Mouse (Mus musculus) hindbrain, embryonic 13.5 days (tissue): ENCODE data around the gene Cyp3a11. TPM values are rescaled to one million over a fixed set of nuclear protein-coding genes. Genes with fewer than 3 reads are reported as not detected.
"Not testable (repeated sequence)": the region's sequence is repeated elsewhere in the genome, so short reads cannot be mapped to it uniquely, and the experiment has no call there.

Experiments used
- ATAC-seq: fragments of 200-750 bp; cut with Nextera tagmentation; 2 replicates; pipeline ENCODE4 v1.8.0; 2017; ENCODE audit warnings: moderate TSS enrichment; ENCODE audit not compliant: low FRiP score
- H3K27ac ChIP-seq: fragments of 300-500 bp; sonication (generic); 2 replicates; pipeline ENCODE4 v1.5.1; 2015; ENCODE audit warnings: inconsistent platforms, mild to moderate bottlenecking, moderate library complexity
- H3K27me3 ChIP-seq: fragments of 300-500 bp; sonication (generic); 2 replicates; pipeline ENCODE4 v1.6.1; 2015; ENCODE audit warnings: mild to moderate bottlenecking, inconsistent platforms
- H3K36me3 ChIP-seq: fragments of 300-500 bp; sonication (generic); 2 replicates; pipeline ENCODE4 v1.6.1; 2015; ENCODE audit warnings: mild to moderate bottlenecking, inconsistent platforms
- H3K4me1 ChIP-seq: fragments of 300-500 bp; sonication (generic); replicated peaks from 2 replicates; pipeline ENCODE4 v1.6.1; 2015; ENCODE audit warnings: inconsistent platforms
- H3K4me2 ChIP-seq: fragments of 300-500 bp; sonication (generic); 2 replicates; pipeline ENCODE4 v1.6.1; 2015; ENCODE audit warnings: inconsistent platforms, mild to moderate bottlenecking, moderate library complexity
- H3K4me3 ChIP-seq: fragments of 300-500 bp; sonication (generic); 2 replicates; pipeline ENCODE4 v1.5.1; 2015; ENCODE audit warnings: mild to moderate bottlenecking, inconsistent platforms
- H3K9ac ChIP-seq: fragments of 300-500 bp; sonication (generic); 2 replicates; pipeline ENCODE4 v1.6.1; 2015; ENCODE audit warnings: mild to moderate bottlenecking, inconsistent platforms
- H3K9me3 ChIP-seq: fragments of 300-500 bp; sonication (generic); 2 replicates; pipeline ENCODE4 v1.6.1; 2016; ENCODE audit warnings: inconsistent platforms
- WGBS: fragments of 180-500 bp; shearing (Covaris S2); methylation state at CpG from one replicate; pipeline ENCODE4 v1.1.7; 2015; 5-methylcytosine and 5-hydroxymethylcytosine counted together
- polyA plus RNA-seq: library from polyadenylated mRNA; unstranded; fragments of >200 nt; fragmentation: Nextera tagmentation; extraction: Ambion mirVana; gene quantifications from 2 replicates; pipeline ENCODE4 v1.2.1, GENCODE M21; 2015

Cyp3a11 gene
- not detected in 2 replicates for polyA plus RNA-seq

DNA sequence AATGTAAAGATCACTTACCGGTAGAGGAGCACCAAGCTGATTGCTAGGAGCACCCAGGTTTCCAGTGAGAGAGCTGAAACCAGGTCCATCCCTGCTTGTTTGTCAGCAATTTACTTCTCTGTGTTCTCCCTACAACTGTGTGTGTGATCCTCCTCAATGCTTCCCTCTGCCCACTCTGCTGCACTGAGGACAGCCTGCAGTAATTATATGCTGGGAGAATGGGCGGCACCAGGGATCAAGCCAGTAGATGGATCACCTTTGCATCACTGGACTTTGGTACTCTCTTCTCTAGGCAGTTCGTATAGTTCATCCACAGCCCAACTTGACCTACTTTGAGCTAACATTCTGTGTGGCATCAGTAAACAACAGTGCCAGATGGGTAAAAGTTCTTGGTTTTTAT lies at the start of gene Cyp3a11:
Cyp3a11 (minus strand) TSS at position 277 of the 400 bp plus-strand sequence.
- Histone ChIP-seq H3K36me3 (no peaks in the 10 kb centered on the region), H3K9ac (no peak within 1 kb of the TSS), H3K4me1 (no peaks in the 10 kb centered on the region), H3K4me2 (no peak within 1 kb of the TSS), H3K9me3 (peaks cover 60% of the 10 kb centered on the region), H3K27ac (no peak within 1 kb of the TSS), H3K27me3 (no peaks in the 10 kb centered on the region), H3K4me3 (no peak within 1 kb of the TSS)
- no peak for ATAC-seq
- 82% methylated on average over 3 of the region's 3 CpGs for WGBS

DNA sequence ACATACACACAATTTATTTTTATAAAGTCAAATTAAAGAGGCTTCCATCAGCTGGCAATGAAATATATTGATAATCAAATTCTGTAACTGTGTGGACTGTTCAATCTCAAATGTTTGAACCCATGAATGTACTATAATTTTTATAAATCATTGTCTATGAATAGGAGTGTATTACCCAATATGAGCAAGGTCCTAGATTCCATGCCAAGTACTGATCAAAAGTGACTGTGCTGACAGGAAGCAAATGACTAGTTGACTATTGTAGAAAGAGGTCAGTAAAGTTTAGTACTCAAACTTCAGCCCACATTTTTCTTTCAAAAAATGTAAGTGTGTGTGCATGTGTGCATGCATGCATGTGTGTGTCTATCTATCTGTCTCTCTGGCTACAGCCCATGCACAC lies 33.1 kb upstream of the Cyp3a11 start:
- Histone ChIP-seq H3K9me3 (peaks cover 61% of the 10 kb centered on the region), H3K9ac (no peak overlapping the region), H3K27ac (no peak overlapping the region), H3K36me3 (no peaks in the 10 kb centered on the region), H3K4me3 (no peak overlapping the region), H3K4me1 (no peaks in the 10 kb centered on the region), H3K27me3 (no peaks in the 10 kb centered on the region), H3K4me2 (no peak overlapping the region)
- no peak for ATAC-seq

DNA sequence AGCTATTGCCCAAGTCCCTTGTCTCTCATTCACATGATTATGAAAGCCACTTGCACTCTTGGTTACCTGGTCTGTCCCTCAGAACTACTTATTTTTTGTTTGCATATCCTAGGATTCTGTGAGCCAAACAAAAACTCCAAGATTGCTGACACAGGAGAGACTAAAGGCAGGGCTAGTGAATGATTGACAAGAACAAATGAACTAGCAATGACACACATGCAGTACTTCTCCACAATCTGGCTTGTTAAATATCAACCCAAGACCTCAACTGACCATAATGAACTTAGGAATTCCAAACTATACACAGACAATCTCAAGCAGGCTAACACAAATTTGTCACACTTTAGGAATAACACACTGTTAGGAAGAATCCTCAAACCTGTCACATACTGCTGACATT lies 32.0 kb upstream of the Cyp3a11 start:
- no peaks in the 10 kb centered on the region for H3K27me3 ChIP-seq
- H3K4me3 ChIP-seq, result no peak overlapping the region
- H3K9me3 ChIP-seq, result peaks cover 61% of the 10 kb centered on the region
- H3K27ac ChIP-seq, result no peak overlapping the region
- H3K36me3 ChIP-seq, result no peaks in the 10 kb centered on the region
- H3K4me1 ChIP-seq, result no peaks in the 10 kb centered on the region
- no peak overlapping the region for H3K4me2 ChIP-seq
- no peak overlapping the region for H3K9ac ChIP-seq
- no peak for ATAC-seq

DNA sequence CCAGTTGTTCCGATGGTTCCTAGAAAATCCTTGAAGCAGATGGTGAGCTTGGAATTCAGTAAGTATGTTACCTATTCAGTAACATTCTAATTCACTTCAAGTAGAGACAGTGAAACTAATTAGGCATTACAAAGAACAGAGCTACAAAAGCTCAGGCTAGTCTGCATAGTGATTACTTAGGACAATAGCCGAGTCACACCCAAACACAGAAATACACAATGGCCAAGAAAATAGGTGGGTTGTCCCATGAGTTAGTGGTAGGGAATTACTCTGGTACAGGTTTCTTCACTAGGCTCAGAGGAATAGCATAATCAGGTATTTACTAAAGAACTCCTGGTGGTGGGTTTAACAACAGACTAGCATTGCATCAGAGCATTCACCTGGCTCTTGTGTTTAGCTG lies 27.2 kb upstream of the Cyp3a11 start:
- H3K36me3 ChIP-seq, H3K27me3 ChIP-seq, H3K27ac ChIP-seq, H3K9ac ChIP-seq, ATAC-seq, H3K4me1 ChIP-seq, H3K4me2 ChIP-seq, H3K4me3 ChIP-seq: not testable (repeated sequence)
- peaks cover 76% of the 10 kb centered on the region for H3K9me3 ChIP-seq
- 90% methylated on average over 2 of the region's 2 CpGs for WGBS

DNA sequence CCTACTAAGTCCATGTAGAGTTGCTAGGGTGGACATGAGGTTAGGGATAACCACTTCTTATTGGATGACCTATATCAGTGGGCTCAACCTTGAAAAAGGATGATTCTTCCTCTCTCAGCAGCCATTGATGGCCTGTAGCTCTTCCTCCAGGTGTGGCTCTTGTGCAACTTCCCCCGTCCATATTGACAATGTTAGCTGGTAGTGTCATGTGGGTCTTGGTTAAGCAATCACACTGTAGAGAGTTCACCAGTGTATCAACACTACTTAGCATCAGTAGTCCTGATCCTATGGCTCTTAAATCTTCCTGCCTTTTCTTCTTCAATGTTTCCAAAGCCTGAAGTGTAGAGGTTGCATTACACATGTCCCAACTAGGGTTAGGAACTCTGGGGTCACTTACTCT lies 24.8 kb upstream of the Cyp3a11 start:
- H3K9me3 ChIP-seq, result peaks cover 73% of the 10 kb centered on the region
- no peak for ATAC-seq
- 100% methylated on average over 1 of the region's 1 CpGs for WGBS

DNA sequence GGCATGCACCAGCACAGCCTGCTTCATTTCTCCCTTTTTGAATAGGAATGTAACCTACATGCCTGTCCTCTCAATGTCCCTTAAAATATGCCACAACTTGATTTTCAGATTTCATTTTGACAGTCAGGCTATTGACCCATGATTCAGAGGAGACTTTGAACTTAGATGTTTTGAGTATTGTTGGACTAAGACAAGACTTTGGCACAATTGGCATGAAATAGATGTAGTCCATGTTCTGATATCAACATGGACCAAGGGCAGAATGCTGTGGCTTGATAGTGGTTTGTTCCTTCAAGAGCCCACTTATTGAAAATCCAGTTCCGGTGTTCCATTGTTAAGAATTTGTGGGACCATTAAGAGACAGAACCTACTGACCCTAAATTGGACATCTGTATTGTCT lies 23.6 kb upstream of the Cyp3a11 start:
- no peak overlapping the region for H3K4me3 ChIP-seq
- no peak overlapping the region for H3K27ac ChIP-seq
- no peaks in the 10 kb centered on the region for H3K27me3 ChIP-seq
- no peak overlapping the region for H3K4me2 ChIP-seq
- WGBS, result 84% methylated on average over 1 of the region's 1 CpGs
- H3K9ac ChIP-seq, result no peak overlapping the region
- H3K9me3 ChIP-seq, result peaks cover 68% of the 10 kb centered on the region
- no peaks in the 10 kb centered on the region for H3K36me3 ChIP-seq
- ATAC-seq, result no peak
- H3K4me1 ChIP-seq, result no peaks in the 10 kb centered on the region

More for the DNA sequence above, 24.8 kb upstream of the Cyp3a11 start:
- no peak overlapping the region for H3K27ac ChIP-seq
- no peaks in the 10 kb centered on the region for H3K27me3 ChIP-seq
- no peak overlapping the region for H3K9ac ChIP-seq
- no peak overlapping the region for H3K4me3 ChIP-seq
- no peaks in the 10 kb centered on the region for H3K36me3 ChIP-seq
- no peak overlapping the region for H3K4me2 ChIP-seq
- no peaks in the 10 kb centered on the region for H3K4me1 ChIP-seq

DNA sequence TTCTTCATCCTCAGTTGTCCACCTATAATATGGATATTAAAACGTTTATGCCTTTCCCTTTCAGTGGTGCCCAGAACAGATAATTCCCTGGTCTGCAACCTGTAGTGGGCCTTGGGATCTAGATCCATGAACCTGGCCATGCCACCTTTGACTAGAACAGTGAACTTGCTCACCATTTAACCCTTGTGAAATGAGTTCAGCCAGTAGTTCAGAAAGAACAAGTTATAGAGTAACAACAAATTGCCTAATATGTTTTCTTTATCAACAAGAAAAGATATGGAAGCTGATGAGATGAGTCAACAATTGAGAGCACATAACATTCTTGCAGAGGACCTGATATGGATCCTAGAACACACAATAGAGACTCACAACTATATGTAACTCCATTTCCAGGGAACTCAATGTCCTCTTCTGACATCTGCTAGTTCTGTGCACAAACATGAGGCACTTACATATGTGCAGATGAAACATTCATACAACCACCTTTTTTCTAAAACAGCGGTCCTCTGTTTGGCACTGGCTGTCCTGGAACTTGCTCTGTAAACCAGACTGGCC lies 20.7 kb upstream of the Cyp3a11 start:
- Histone ChIP-seq H3K9me3 (peaks cover 51% of the 10 kb centered on the region), H3K4me2 (no peak overlapping the region), H3K36me3 (no peaks in the 10 kb centered on the region), H3K4me1 (no peaks in the 10 kb centered on the region), H3K9ac (no peak overlapping the region), H3K27me3 (no peaks in the 10 kb centered on the region), H3K27ac (no peak overlapping the region), H3K4me3 (no peak overlapping the region)
- WGBS, result 63% methylated on average over 2 of the region's 2 CpGs
- ATAC-seq, result no peak

DNA sequence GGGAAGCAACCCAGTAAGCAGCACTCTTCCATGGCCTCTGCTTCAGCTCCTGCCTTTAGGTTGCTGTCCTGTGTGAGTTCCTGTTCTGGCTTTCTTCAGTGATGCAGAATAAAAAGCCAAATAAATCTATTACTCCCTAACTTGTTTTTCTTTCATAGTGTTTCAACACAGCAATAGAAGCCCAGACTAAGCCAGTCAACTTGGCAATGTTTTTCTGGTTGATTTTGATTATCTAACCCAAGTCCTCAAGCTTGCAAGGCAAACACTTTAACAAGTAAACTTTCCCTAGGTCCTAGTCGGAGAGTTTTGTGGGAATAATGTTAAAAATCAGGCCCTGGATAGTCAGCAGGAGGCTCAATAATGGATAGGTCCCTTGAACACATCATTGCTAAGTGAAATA lies 17.5 kb upstream of the Cyp3a11 start:
- Histone ChIP-seq H3K27ac (no peak overlapping the region), H3K36me3 (no peaks in the 10 kb centered on the region), H3K9ac (no peak overlapping the region), H3K4me2 (no peak overlapping the region), H3K9me3 (peaks cover 25% of the 10 kb centered on the region), H3K27me3 (no peaks in the 10 kb centered on the region), H3K4me3 (no peak overlapping the region), H3K4me1 (no peaks in the 10 kb centered on the region)
- 68% methylated on average over 1 of the region's 1 CpGs for WGBS
- ATAC-seq, result no peak

DNA sequence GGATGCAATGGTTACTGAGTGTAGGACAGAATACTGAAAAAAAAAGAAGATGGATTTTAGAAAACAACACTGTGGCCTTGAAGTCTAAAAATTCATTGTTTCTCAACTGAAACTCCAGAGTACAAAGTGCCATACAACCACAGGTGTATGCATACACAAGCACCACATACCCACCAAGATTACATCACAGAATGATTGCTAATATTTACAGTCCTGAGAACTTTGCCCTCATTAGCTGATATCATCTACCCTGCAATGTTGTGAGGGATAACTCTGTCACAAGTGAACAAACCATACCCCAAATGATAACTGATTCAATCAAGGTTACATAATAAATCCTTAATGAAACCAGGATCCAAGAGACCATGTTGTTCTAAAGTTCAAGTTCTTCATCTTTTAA lies 1.4 kb upstream of the Cyp3a11 start:
- Histone ChIP-seq H3K9ac (no peak overlapping the region), H3K27me3 (no peaks in the 10 kb centered on the region), H3K4me2 (no peak overlapping the region), H3K4me3 (no peak overlapping the region), H3K9me3 (peaks cover 56% of the 10 kb centered on the region), H3K36me3 (no peaks in the 10 kb centered on the region), H3K27ac (no peak overlapping the region), H3K4me1 (no peaks in the 10 kb centered on the region)
- no peak for ATAC-seq

DNA sequence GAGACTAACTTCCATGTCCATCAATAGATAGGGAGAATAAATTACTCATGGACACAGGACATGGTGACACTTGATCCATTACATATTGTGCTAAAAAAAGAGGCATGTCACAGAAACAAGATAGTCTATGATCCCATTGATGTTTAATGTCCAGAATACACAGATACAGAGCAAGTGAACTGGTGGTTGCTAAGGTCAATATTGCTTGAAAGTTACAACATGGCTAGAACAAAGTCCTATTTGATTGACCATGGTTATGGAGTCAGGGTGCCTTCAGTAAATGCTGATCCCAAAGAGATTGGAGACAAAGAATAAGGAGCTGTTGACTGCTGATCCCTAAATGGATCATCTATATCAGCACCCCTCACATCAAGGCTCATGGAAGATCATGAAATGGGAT lies 12.3 kb downstream of the Cyp3a11 start:
- H3K9ac ChIP-seq, H3K27me3 ChIP-seq, ATAC-seq: not testable (repeated sequence)

DNA sequence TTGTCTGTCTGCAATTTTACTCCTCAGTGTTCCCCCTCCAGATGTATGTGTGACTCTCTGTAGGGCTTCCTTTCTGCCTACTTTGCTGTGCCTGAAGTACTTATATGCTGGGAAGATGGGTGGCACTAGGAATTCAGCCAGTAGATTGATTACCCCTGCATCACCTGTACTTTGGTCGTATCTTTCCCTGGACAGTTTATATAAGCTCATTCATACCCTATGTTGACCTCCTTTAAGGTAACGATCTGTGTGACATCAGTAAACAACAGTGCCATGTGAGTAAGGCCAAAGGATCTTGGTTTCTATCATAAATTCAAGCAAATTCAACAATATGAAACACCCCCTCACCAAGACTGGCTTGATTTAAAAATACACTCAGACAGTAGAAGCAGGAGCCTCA lies 74.0 kb downstream of the Cyp3a11 start, which contains the start of gene Cyp3a44:
Cyp3a44 (minus strand) TSS at position 79 of the 400 bp plus-strand sequence.
- not testable (repeated sequence) for H3K27me3 ChIP-seq, H3K4me3 ChIP-seq, H3K27ac ChIP-seq, H3K4me1 ChIP-seq, H3K9ac ChIP-seq, H3K4me2 ChIP-seq, ATAC-seq, H3K36me3 ChIP-seq
- WGBS, result 77% methylated on average over 2 of the region's 2 CpGs
- H3K9me3 ChIP-seq, result peaks cover 17% of the 10 kb centered on the region

More for the DNA sequence above, 12.3 kb downstream of the Cyp3a11 start:
- not testable (repeated sequence) for H3K4me2 ChIP-seq, H3K4me3 ChIP-seq, H3K36me3 ChIP-seq, H3K4me1 ChIP-seq, H3K27ac ChIP-seq
- peaks cover 52% of the 10 kb centered on the region for H3K9me3 ChIP-seq
